Mouse (Mus musculus) CH12.LX (cell line): Measurements from ENCODE around the gene Fam76b. TPM values are rescaled to one million over a fixed set of nuclear protein-coding genes. Genes with fewer than 3 reads are reported as not detected.

Source experiments
- DNase-seq: peaks from one replicate; pipeline ENCODE4 v3.0.0-alpha.2; 2013; ENCODE audit errors: extremely low read depth
- H3K27ac ChIP-seq: 2 replicates; pipeline ENCODE4 v1.5.1; 2012; ENCODE audit warnings: low read depth, mild to moderate bottlenecking, control low read depth, moderate library complexity; ENCODE audit not compliant: insufficient read depth
- H3K27me3 ChIP-seq: replicated peaks from 2 replicates; pipeline ENCODE3; 2012; ENCODE audit warnings: inconsistent platforms
- H3K36me3 ChIP-seq, 2 experiments: replicated peaks in 1 of 2; 2 replicates each; pipeline versions ENCODE3 to v1.6.1; 2012; ENCODE audit warnings: inconsistent platforms in 1 of 2, low read length in 1 of 2, mild to moderate bottlenecking in 1 of 2, mixed read lengths in 1 of 2, moderate library complexity in 1 of 2; ENCODE audit not compliant: control insufficient read depth in 1 of 2, insufficient read depth in 1 of 2
- H3K4me1 ChIP-seq, 2 experiments: 2 replicates each; pipeline ENCODE4 v1.6.1; 2012; ENCODE audit warnings: inconsistent platforms in 1 of 2, moderate library complexity in 1 of 2; ENCODE audit not compliant: insufficient read depth in 2 of 2, control insufficient read depth in 1 of 2
- H3K4me2 ChIP-seq: 2 replicates; pipeline ENCODE4 v1.6.1; 2012; ENCODE audit warnings: low read depth, mild to moderate bottlenecking, control low read depth; ENCODE audit not compliant: poor library complexity, insufficient read depth, severe bottlenecking
- H3K4me3 ChIP-seq, 3 experiments: fragments of 150-350 bp in 1 of 3; sonication (generic) in 1 of 3; replicated peaks in 1 of 3; 2 replicates each; pipeline versions ENCODE3 to v1.5.1; 2011 to 2012; ENCODE audit warnings: low read depth in 2 of 3, low read length in 2 of 3, mild to moderate bottlenecking in 2 of 3, moderate library complexity in 2 of 3, control low read depth in 1 of 3, improper control_type of control experiment in 1 of 3, inconsistent platforms in 1 of 3, mixed read lengths in 1 of 3; ENCODE audit not compliant: poor library complexity in 1 of 3
- H3K79me2 ChIP-seq: replicated peaks from 2 replicates; pipeline ENCODE4 v1.6.1; 2012; ENCODE audit warnings: mild to moderate bottlenecking, moderate library complexity; ENCODE audit not compliant: control insufficient read depth, poor library complexity, insufficient read depth, severe bottlenecking; ENCODE audit errors: extremely low read depth
- H3K9ac ChIP-seq: 2 replicates; pipeline ENCODE4 v1.6.1; 2012; ENCODE audit warnings: low read depth, mild to moderate bottlenecking, control low read depth, moderate library complexity; ENCODE audit not compliant: insufficient read depth
- H3K9me3 ChIP-seq: replicated peaks from 2 replicates; pipeline ENCODE3; 2012; ENCODE audit warnings: low read length, inconsistent platforms, mixed read lengths
- CHD1 ChIP-seq: IDR thresholded peaks from 2 replicates; pipeline ENCODE4 v1.6.1; 2012; ENCODE audit warnings: low read depth, low read length, improper control_type of control experiment, inconsistent platforms
- CTCF ChIP-seq, 2 experiments: IDR thresholded peaks in 1 of 2; conservative IDR thresholded peaks in 1 of 2; 2 replicates each; pipeline ENCODE4 v1.5.1; 2011 to 2012; ENCODE audit warnings: low read depth in 2 of 2, low read length in 2 of 2, improper control_type of control experiment in 1 of 2, inconsistent platforms in 1 of 2, mild to moderate bottlenecking in 1 of 2, moderate library complexity in 1 of 2
- ELF1 ChIP-seq: IDR thresholded peaks from 2 replicates; pipeline ENCODE4 v1.6.1; 2014; ENCODE audit warnings: low read depth, mild to moderate bottlenecking, inconsistent platforms, low read length, improper control_type of control experiment
- EP300 ChIP-seq: IDR thresholded peaks from 2 replicates; pipeline ENCODE4 v1.6.1; 2011; ENCODE audit warnings: low read length, improper control_type of control experiment
- ETS1 ChIP-seq: conservative IDR thresholded peaks from 2 replicates; pipeline ENCODE4 v1.6.1; 2012; ENCODE audit warnings: low read depth, mild to moderate bottlenecking, inconsistent platforms, low read length, improper control_type of control experiment, moderate library complexity
- HCFC1 ChIP-seq: IDR thresholded peaks from 2 replicates; pipeline ENCODE4 v1.6.1; 2012; ENCODE audit warnings: low read depth, mild to moderate bottlenecking, inconsistent platforms, low read length, improper control_type of control experiment
- IRF4 ChIP-seq: IDR thresholded peaks from 2 replicates; pipeline ENCODE4 v1.6.1; 2014; ENCODE audit warnings: low read depth, mild to moderate bottlenecking, inconsistent platforms, low read length, improper control_type of control experiment
- KAT2A ChIP-seq: IDR thresholded peaks from 2 replicates; pipeline ENCODE4 v1.6.1; 2012; ENCODE audit warnings: low read length, improper control_type of control experiment, inconsistent platforms; ENCODE audit not compliant: insufficient replicate concordance
- MAFK ChIP-seq: IDR thresholded peaks from 2 replicates; pipeline ENCODE4 v1.6.1; 2011; ENCODE audit warnings: low read length, improper control_type of control experiment; ENCODE audit not compliant: insufficient replicate concordance
- MEF2A ChIP-seq: IDR thresholded peaks from 2 replicates; pipeline ENCODE4 v1.6.1; 2014; ENCODE audit warnings: low read depth, mild to moderate bottlenecking, inconsistent platforms, low read length, improper control_type of control experiment, borderline replicate concordance
- NELFE ChIP-seq: IDR thresholded peaks from 2 replicates; pipeline ENCODE4 v1.6.1; 2011; ENCODE audit warnings: low read depth, low read length, improper control_type of control experiment
- POLR2AphosphoS2 ChIP-seq: IDR thresholded peaks from 2 replicates; pipeline ENCODE4 v1.6.1; 2011; ENCODE audit warnings: low read depth, low read length, improper control_type of control experiment
- RCOR1 ChIP-seq: conservative IDR thresholded peaks from 2 replicates; pipeline ENCODE4 v1.6.1; 2012; ENCODE audit warnings: low read depth, mild to moderate bottlenecking, inconsistent platforms, low read length, improper control_type of control experiment
- SIN3A ChIP-seq: IDR thresholded peaks from 2 replicates; pipeline ENCODE4 v1.6.1; 2012; ENCODE audit warnings: low read length, improper control_type of control experiment, inconsistent platforms
- ZMIZ1 ChIP-seq: IDR thresholded peaks from 2 replicates; pipeline ENCODE4 v1.6.1; 2012; ENCODE audit warnings: low read depth, mild to moderate bottlenecking, inconsistent platforms, low read length, improper control_type of control experiment
- ZNF384 ChIP-seq: IDR thresholded peaks from 2 replicates; pipeline ENCODE4 v1.6.1; 2012; ENCODE audit warnings: low read depth, low read length, improper control_type of control experiment, inconsistent platforms
- dilution Hi-C: fragments of 300-500 bp; cut with MboI; formaldehyde crosslinking; loops from 2 replicates; pipeline ENCODE4 v1.14.3; 2020; ENCODE audit warnings: low sequenced_read_pairs; ENCODE audit not compliant: extremely low pct_unique_long_range_greater_than_20kb, extremely low pct_ligation_motif_present
- in situ Hi-C: fragments of 300-500 bp; cut with MboI; formaldehyde crosslinking; loops from 3 replicates; pipeline ENCODE4 v1.14.3; 2019; ENCODE audit warnings: low sequenced_read_pairs, low pct_ligation_motif_present, low pct_unique_long_range_greater_than_20kb, mixed read lengths
- polyA plus RNA-seq: library from polyadenylated mRNA; unstranded; fragments of >175 nt; gene quantifications from 2 replicates; pipeline ENCODE4 v1.2.1, GENCODE M21; 2012; ENCODE audit warnings: low read depth; ENCODE audit not compliant: insufficient read length
- total RNA-seq, 2 experiments: library from RNA; depleted of rRNA; stranded (reverse); fragments of 300-350 nt in 1 of 2; fragments of >200 nt in 1 of 2; gene quantifications; 2 replicates each; pipeline ENCODE4 v1.2.3; 2012 to 2014

Fam76b gene
- total and polyA plus RNA-seq, 3 experiments: 12.6 to 36.2 (median 31.7) TPM

GRCm38 (mm10) chr9:13826832-13827405, 597 bp upstream of the Fam76b start, which contains the start of gene Cep57 (continued):
- TF ChIP-seq CTCF (conservative IDR thresholded peaks at IDR 0.05 in 1 of 2, IDR thresholded peaks at IDR 0.05 in 1 of 2; ENCODE audit: low read depth in 2 of 2, low read length in 2 of 2): no peak

GRCm38 (mm10) chr9:13828087-13828441, 548 bp downstream of the Fam76b start:
- no peaks in the 10 kb centered on the region for H3K9me3 ChIP-seq
- peak overlapping the region; percentile 57 for H3K27ac ChIP-seq
- in situ Hi-C loops: no loop called here
- peak; percentile 27 for DNase-seq
- peak overlapping the region; percentile 80 to 97 (median 91) for H3K4me3 ChIP-seq
- TF ChIP-seq KAT2A (no peak), RCOR1 (no peak), POLR2AphosphoS2 (no peak), ZNF384 (no peak), CHD1 (no peak), SIN3A (peak; percentile 42; the same call in 1 of the 2 replicates), NELFE (no peak), EP300 (0 out of 2 replicates have a peak, but pooled peaks have one; percentile 7)
- TF ChIP-seq, all 38 proteins: peak for 2
- Histone ChIP-seq H3K36me3 (peaks cover 18 to 35% of the 10 kb centered on the region in 2 experiments), H3K79me2 (peaks cover 41% of the 10 kb centered on the region), H3K4me1 (peaks cover 3 to 46% of the 10 kb centered on the region in 2 experiments; a peak in 3 of 4 replicates), H3K4me2 (peak overlapping the region; percentile 86), H3K27me3 (no peaks in the 10 kb centered on the region), H3K9ac (peak overlapping the region; percentile 97)
- dilution Hi-C loops: no loop called here

- Histone ChIP-seq H3K79me2 (peaks cover 12% of the 10 kb centered on the region), H3K9me3 (no peaks in the 10 kb centered on the region), H3K4me3 (no peak overlapping the region), H3K4me2 (no peak overlapping the region), H3K4me1 (peaks cover 0 to 59% of the 10 kb centered on the region in 2 experiments; a peak in 3 of 4 replicates), H3K36me3 (peaks cover 49 to 82% of the 10 kb centered on the region in 2 experiments), H3K27me3 (no peaks in the 10 kb centered on the region), H3K9ac (no peak overlapping the region), H3K27ac (no peak overlapping the region)
- DNase-seq: peak; percentile 71
- TF ChIP-seq ZMIZ1: no peak
- no peak for TF ChIP-seq HCFC1
- TF ChIP-seq ETS1: no peak
- TF ChIP-seq MEF2A: no peak
- TF ChIP-seq MAFK: no peak
- peak; percentile 21; the same call in 1 of the 2 replicates for TF ChIP-seq ELF1
- no peak for TF ChIP-seq ZNF384
- peak; percentile 76 for TF ChIP-seq IRF4
- peak; percentile 86 for TF ChIP-seq EP300
- in situ Hi-C loops: no loop called here
- dilution Hi-C loops: no loop called here
These were observed 7.7 kb downstream of the Fam76b start for GRCm38 (mm10) chr9:13835256-13835655.
